Mouse (Mus musculus) embryo, embryonic 9.5 days (tissue): Measurements from ENCODE around the gene Cyp3a11.
"Not testable (repeated sequence)": the region's sequence is repeated elsewhere in the genome, so short reads cannot be mapped to it uniquely, and the experiment has no call there.

Experiments used
- DNase-seq: peaks from one replicate; pipeline ENCODE4 v3.0.0-alpha.2; 2017; ENCODE audit errors: extremely low spot score

The Cyp3a11 gene

DNA sequence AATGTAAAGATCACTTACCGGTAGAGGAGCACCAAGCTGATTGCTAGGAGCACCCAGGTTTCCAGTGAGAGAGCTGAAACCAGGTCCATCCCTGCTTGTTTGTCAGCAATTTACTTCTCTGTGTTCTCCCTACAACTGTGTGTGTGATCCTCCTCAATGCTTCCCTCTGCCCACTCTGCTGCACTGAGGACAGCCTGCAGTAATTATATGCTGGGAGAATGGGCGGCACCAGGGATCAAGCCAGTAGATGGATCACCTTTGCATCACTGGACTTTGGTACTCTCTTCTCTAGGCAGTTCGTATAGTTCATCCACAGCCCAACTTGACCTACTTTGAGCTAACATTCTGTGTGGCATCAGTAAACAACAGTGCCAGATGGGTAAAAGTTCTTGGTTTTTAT lies at the start of gene Cyp3a11:
Cyp3a11 (minus strand) TSS at position 277 of the 400 bp plus-strand sequence.
- DNase-seq, result no peak

DNA sequence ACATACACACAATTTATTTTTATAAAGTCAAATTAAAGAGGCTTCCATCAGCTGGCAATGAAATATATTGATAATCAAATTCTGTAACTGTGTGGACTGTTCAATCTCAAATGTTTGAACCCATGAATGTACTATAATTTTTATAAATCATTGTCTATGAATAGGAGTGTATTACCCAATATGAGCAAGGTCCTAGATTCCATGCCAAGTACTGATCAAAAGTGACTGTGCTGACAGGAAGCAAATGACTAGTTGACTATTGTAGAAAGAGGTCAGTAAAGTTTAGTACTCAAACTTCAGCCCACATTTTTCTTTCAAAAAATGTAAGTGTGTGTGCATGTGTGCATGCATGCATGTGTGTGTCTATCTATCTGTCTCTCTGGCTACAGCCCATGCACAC lies 33.1 kb upstream of the Cyp3a11 start:
- no peak for DNase-seq

DNA sequence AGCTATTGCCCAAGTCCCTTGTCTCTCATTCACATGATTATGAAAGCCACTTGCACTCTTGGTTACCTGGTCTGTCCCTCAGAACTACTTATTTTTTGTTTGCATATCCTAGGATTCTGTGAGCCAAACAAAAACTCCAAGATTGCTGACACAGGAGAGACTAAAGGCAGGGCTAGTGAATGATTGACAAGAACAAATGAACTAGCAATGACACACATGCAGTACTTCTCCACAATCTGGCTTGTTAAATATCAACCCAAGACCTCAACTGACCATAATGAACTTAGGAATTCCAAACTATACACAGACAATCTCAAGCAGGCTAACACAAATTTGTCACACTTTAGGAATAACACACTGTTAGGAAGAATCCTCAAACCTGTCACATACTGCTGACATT lies 32.0 kb upstream of the Cyp3a11 start:
- DNase-seq, result no peak

DNA sequence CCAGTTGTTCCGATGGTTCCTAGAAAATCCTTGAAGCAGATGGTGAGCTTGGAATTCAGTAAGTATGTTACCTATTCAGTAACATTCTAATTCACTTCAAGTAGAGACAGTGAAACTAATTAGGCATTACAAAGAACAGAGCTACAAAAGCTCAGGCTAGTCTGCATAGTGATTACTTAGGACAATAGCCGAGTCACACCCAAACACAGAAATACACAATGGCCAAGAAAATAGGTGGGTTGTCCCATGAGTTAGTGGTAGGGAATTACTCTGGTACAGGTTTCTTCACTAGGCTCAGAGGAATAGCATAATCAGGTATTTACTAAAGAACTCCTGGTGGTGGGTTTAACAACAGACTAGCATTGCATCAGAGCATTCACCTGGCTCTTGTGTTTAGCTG lies 27.2 kb upstream of the Cyp3a11 start:
- DNase-seq, result not testable (repeated sequence)

GRCm38 (mm10) chr5:145904535-145904934 lies 24.8 kb upstream of the Cyp3a11 start:
- DNase-seq, result no peak

DNA sequence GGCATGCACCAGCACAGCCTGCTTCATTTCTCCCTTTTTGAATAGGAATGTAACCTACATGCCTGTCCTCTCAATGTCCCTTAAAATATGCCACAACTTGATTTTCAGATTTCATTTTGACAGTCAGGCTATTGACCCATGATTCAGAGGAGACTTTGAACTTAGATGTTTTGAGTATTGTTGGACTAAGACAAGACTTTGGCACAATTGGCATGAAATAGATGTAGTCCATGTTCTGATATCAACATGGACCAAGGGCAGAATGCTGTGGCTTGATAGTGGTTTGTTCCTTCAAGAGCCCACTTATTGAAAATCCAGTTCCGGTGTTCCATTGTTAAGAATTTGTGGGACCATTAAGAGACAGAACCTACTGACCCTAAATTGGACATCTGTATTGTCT lies 23.6 kb upstream of the Cyp3a11 start:
- no peak for DNase-seq

- no peak for DNase-seq
These were observed 20.7 kb upstream of the Cyp3a11 start for GRCm38 (mm10) chr5:145900436-145900990.

DNA sequence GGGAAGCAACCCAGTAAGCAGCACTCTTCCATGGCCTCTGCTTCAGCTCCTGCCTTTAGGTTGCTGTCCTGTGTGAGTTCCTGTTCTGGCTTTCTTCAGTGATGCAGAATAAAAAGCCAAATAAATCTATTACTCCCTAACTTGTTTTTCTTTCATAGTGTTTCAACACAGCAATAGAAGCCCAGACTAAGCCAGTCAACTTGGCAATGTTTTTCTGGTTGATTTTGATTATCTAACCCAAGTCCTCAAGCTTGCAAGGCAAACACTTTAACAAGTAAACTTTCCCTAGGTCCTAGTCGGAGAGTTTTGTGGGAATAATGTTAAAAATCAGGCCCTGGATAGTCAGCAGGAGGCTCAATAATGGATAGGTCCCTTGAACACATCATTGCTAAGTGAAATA lies 17.5 kb upstream of the Cyp3a11 start:
- DNase-seq, result no peak

DNA sequence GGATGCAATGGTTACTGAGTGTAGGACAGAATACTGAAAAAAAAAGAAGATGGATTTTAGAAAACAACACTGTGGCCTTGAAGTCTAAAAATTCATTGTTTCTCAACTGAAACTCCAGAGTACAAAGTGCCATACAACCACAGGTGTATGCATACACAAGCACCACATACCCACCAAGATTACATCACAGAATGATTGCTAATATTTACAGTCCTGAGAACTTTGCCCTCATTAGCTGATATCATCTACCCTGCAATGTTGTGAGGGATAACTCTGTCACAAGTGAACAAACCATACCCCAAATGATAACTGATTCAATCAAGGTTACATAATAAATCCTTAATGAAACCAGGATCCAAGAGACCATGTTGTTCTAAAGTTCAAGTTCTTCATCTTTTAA lies 1.4 kb upstream of the Cyp3a11 start:
- DNase-seq, result no peak

GRCm38 (mm10) chr5:145867433-145867832 lies 12.3 kb downstream of the Cyp3a11 start:
- not testable (repeated sequence) for DNase-seq

- not testable (repeated sequence) for DNase-seq
These were observed 74.0 kb downstream of the Cyp3a11 start, which contains the start of gene Cyp3a44 for GRCm38 (mm10) chr5:145805796-145806195. Gene Cyp3a44 (minus strand): TSS chr5:145805874.
